8 mouse cellular contexts compared by ENCODE assay signal in genomic region chr3:142474349-142474983, GRCm38 (mm10). TPM values are rescaled to one million over a fixed set of nuclear protein-coding genes. Genes with fewer than 3 reads are reported as not detected.
DNase-seq lines count a peak whose midpoint lies in the region; ATAC-seq and TF ChIP-seq lines count a peak whose summit lies in the region.

No protein-coding gene starts in this region.

- peak overlapping the region; percentile 44; the same call in 1 of the 2 replicates for H3K9ac ChIP-seq in MEL (ENCODE audit: control insufficient read depth, low read depth, low read length, poor library complexity, severe bottlenecking)
- no peak overlapping the region for H3K9ac ChIP-seq in kidney, embryonic 15.5 days
- no peak overlapping the region for H3K9ac ChIP-seq in midbrain, embryonic 15.5 days

- no peaks in the 10 kb centered on the region for H3K9me3 ChIP-seq in MEL (replicated peaks; ENCODE audit: insufficient read depth, low read length)
- H3K9me3 ChIP-seq in kidney, embryonic 15.5 days (replicated peaks), result no peaks in the 10 kb centered on the region
- H3K9me3 ChIP-seq in midbrain, embryonic 15.5 days, result no peaks in the 10 kb centered on the region

- 21% methylated on average over 11 of the region's 11 CpGs for WGBS in kidney, embryonic 15.5 days
- 23% methylated on average over 11 of the region's 11 CpGs for WGBS in midbrain, embryonic 15.5 days

- peak; percentile 66 for TF ChIP-seq RAD21 in MEL (IDR thresholded peaks at IDR 0.05; ENCODE audit: low read depth, low read length)

- ATAC-seq in erythroid progenitor cell, adult 5-6 weeks (replicated peaks; ENCODE audit: low FRiP score, poor library complexity, severe bottlenecking), result peak; percentile 77
- peak; percentile 60; the same call in 1 of the 2 replicates for ATAC-seq in kidney, embryonic 15.5 days (replicated peaks; ENCODE audit: low FRiP score)
- 0 out of 2 replicates have a peak, but pooled peaks have one; percentile 33 for ATAC-seq in midbrain, embryonic 15.5 days (replicated peaks)

- TF ChIP-seq CTCF in MEL (IDR thresholded peaks at IDR 0.05 in 2 of 3, conservative IDR thresholded peaks at IDR 0.05 in 1 of 3; ENCODE audit: control insufficient read depth in 1 of 3, insufficient read depth in 1 of 3, low read depth in 2 of 3, low read length in 3 of 3, poor library complexity in 1 of 3, severe bottlenecking in 1 of 3), result peak; percentile 50 to 84 (median 81)

- peak overlapping the region; percentile 51 for H3K4me2 ChIP-seq in kidney, embryonic 15.5 days
- no peak overlapping the region for H3K4me2 ChIP-seq in midbrain, embryonic 15.5 days

- TF ChIP-seq EP300 in MEL (IDR thresholded peaks at IDR 0.05; ENCODE audit: low read depth in 1 of 2, low read length in 2 of 2), result no peak

- peak; percentile 20 for DNase-seq in kidney, adult 18-20 months
- DNase-seq in kidney, adult 11 months, result no peak
- DNase-seq in MEL (ENCODE audit: low read depth, low spot score), result peak; percentile 66
- DNase-seq in frontal cortex, postnatal 36 days (ENCODE audit: low spot score in 2 of 2), result no peak
- no peak for DNase-seq in gastrocnemius, postnatal 10 days

- H3K4me1 ChIP-seq in MEL (ENCODE audit: control insufficient read depth in 1 of 2, insufficient read depth in 2 of 2, low read length in 2 of 2), result no peaks in the 10 kb centered on the region; a peak in 1 of 4 replicates
- 0 out of 2 replicates have a peak, but pooled peaks cover 4% of the 10 kb centered on the region for H3K4me1 ChIP-seq in kidney, embryonic 15.5 days
- no peaks in the 10 kb centered on the region for H3K4me1 ChIP-seq in midbrain, embryonic 15.5 days

- H3K36me3 ChIP-seq in MEL (ENCODE audit: control insufficient read depth in 1 of 2, insufficient read depth in 2 of 2, low read length in 2 of 2), result no peaks in the 10 kb centered on the region; a peak in 1 of 4 replicates
- H3K36me3 ChIP-seq in kidney, embryonic 15.5 days, result no peaks in the 10 kb centered on the region
- no peaks in the 10 kb centered on the region for H3K36me3 ChIP-seq in midbrain, embryonic 15.5 days (replicated peaks)

- no peaks in the 10 kb centered on the region for H3K27me3 ChIP-seq in MEL (ENCODE audit: control insufficient read depth in 1 of 2, insufficient read depth in 2 of 2, low read length in 2 of 2)
- no peaks in the 10 kb centered on the region for H3K27me3 ChIP-seq in kidney, embryonic 15.5 days
- no peaks in the 10 kb centered on the region for H3K27me3 ChIP-seq in midbrain, embryonic 15.5 days (replicated peaks)

- H3K27ac ChIP-seq in MEL (ENCODE audit: control insufficient read depth, low read depth, low read length), result no peak overlapping the region
- no peak overlapping the region for H3K27ac ChIP-seq in kidney, embryonic 15.5 days
- H3K27ac ChIP-seq in midbrain, embryonic 15.5 days, result no peak overlapping the region

- peak overlapping the region; percentile 49 to 52 for H3K4me3 ChIP-seq in MEL (ENCODE audit: control insufficient read depth in 1 of 2, insufficient read depth in 1 of 2, low read depth in 2 of 2, low read length in 2 of 2)
- 0 out of 2 replicates have a peak overlapping the region, but pooled peaks have one; percentile 21 for H3K4me3 ChIP-seq in kidney, embryonic 15.5 days (replicated peaks)
- no peak overlapping the region for H3K4me3 ChIP-seq in midbrain, embryonic 15.5 days

- TF ChIP-seq POLR2A in MEL (IDR thresholded peaks at IDR 0.05; ENCODE audit: control insufficient read depth in 1 of 2, insufficient read depth in 1 of 2, low read depth in 1 of 2, low read length in 2 of 2, poor library complexity in 1 of 2), result no peak

- no peaks in the 10 kb centered on the region for H3K79me2 ChIP-seq in MEL (ENCODE audit: control insufficient read depth, insufficient read depth, low read length, poor library complexity)

TF ChIP-seq in MEL, 35 proteins besides CTCF, POLR2A, EP300 and RAD21:
- TF ChIP-seq JUND (IDR thresholded peaks at IDR 0.05; ENCODE audit: low read depth, low read length) (0 out of 2 replicates have a peak, but pooled peaks have one; percentile 44), MAFK (IDR thresholded peaks at IDR 0.05; ENCODE audit: borderline replicate concordance, low read depth, low read length) (0 out of 2 replicates have a peak, but pooled peaks have one; percentile 11), ZC3H11A (IDR thresholded peaks at IDR 0.05; ENCODE audit: low read depth, low read length) (peak; percentile 64), SMC3 (IDR thresholded peaks at IDR 0.05; ENCODE audit: low read depth, low read length) (peak; percentile 77), BHLHE40 (IDR thresholded peaks at IDR 0.05; ENCODE audit: borderline replicate concordance, low read depth, low read length) (no peak)

RNA-seq across cellular contexts. Expression of gene Gbp5, which starts 19.3 kb away (rescaled TPM):
- total RNA-seq in MEL (2012; rRNA removed), result not detected in 2 replicates
- under 1 TPM in 1 of 2 experiments, not detected in 1; 0.03 TPM for polyA plus RNA-seq in MEL (2012; ENCODE audit: insufficient read depth in 1 of 2, insufficient read length in 2 of 2, low read depth in 1 of 2, low replicate concordance in 2 of 2, missing spikeins in 1 of 2)
- not detected in 2 replicates for total RNA-seq in erythroid progenitor cell, adult 5-6 weeks (2015; ENCODE audit: low replicate concordance)
- 1.1 and 3.5 TPM in 2 replicates for total RNA-seq in erythroid progenitor cell, adult 5-6 weeks (2017; ENCODE audit: low replicate concordance)
- polyA plus RNA-seq in kidney, embryonic 15.5 days (2015; fragmentation: Nextera tagmentation; extraction: Ambion mirVana), result 0.06 TPM in 2 replicates
- 0.22 and 0.30 TPM in 2 replicates for polyA plus RNA-seq in midbrain, embryonic 15.5 days (2015; fragmentation: Nextera tagmentation; extraction: Ambion mirVana)
- total RNA-seq in gastrocnemius, postnatal 10 days (2021), result 1 to 10 TPM; 2.2 to 3.2 TPM

RNA-seq across cellular contexts. Expression of gene Gbp7, which starts 55.7 kb away (rescaled TPM):
- total RNA-seq in MEL (2012; rRNA removed), result 1.6 and 3.9 TPM in 2 replicates
- polyA plus RNA-seq in MEL (2012; ENCODE audit: insufficient read depth in 1 of 2, insufficient read length in 2 of 2, low read depth in 1 of 2, low replicate concordance in 2 of 2, missing spikeins in 1 of 2), result 1 to 10 TPM in 1 of 2 experiments, not detected in 1; 1.9 TPM
- 15.1 and 20.9 TPM in 2 replicates for total RNA-seq in erythroid progenitor cell, adult 5-6 weeks (2015; ENCODE audit: low replicate concordance)
- total RNA-seq in erythroid progenitor cell, adult 5-6 weeks (2017; ENCODE audit: low replicate concordance), result 16.0 and 22.7 TPM in 2 replicates
- polyA plus RNA-seq in kidney, embryonic 15.5 days (2015; fragmentation: Nextera tagmentation; extraction: Ambion mirVana), result 2.6 and 3.3 TPM in 2 replicates
- 2.1 and 2.5 TPM in 2 replicates for polyA plus RNA-seq in midbrain, embryonic 15.5 days (2015; fragmentation: Nextera tagmentation; extraction: Ambion mirVana)
- total RNA-seq in gastrocnemius, postnatal 10 days (2021), result 1 to 10 TPM; 4.3 to 5.8 TPM

Comparison
In these comparisons a context has a peak if more than half of its experiments do, and no peak if none do; other contexts are left out.
1. DNase-seq: peak in kidney, adult 18-20 months (single experiment) and MEL (single experiment); none in kidney, adult 11 months (single experiment), frontal cortex, postnatal 36 days (0 of 2) and gastrocnemius, postnatal 10 days (single experiment).
2. Peak in every context shown above with its lines, with median percentiles within 50 percentile points of each other: ATAC-seq.